Mouse (Mus musculus) heart, embryonic 15.5 days (tissue): ENCODE data around the gene Acad12. TPM values are rescaled to one million over a fixed set of nuclear protein-coding genes. Genes with fewer than 3 reads are reported as not detected.

Source experiments
- polyA plus RNA-seq: library from polyadenylated mRNA; unstranded; fragments of >200 nt; fragmentation: Nextera tagmentation; extraction: Ambion mirVana; gene quantifications from 2 replicates; pipeline ENCODE4 v1.2.1, GENCODE M21; 2015

Gene Acad12
- polyA plus RNA-seq, 1 experiment from 2014 or later = 6.1 TPM

Other genes starting within 250 kb of the Acad12 start
- gene Trafd1, start 233.3 kb downstream of the Acad12 start, polyA plus RNA-seq = 64.5 and 89.4 TPM in 2 replicates
- 28.3 and 33.3 TPM in 2 replicates for gene Naa25, start 221.0 kb downstream of the Acad12 start, polyA plus RNA-seq
- 2.7 and 4.3 TPM in 2 replicates for gene Tmem116, start 167.0 kb downstream of the Acad12 start, polyA plus RNA-seq
- 110 and 140 TPM in 2 replicates for gene Erp29, start 166.4 kb downstream of the Acad12 start, polyA plus RNA-seq
- gene Adam1b, start 115.5 kb downstream of the Acad12 start, polyA plus RNA-seq = 0.05 and 0.11 TPM in 2 replicates
- gene Adam1a, start 73.5 kb downstream of the Acad12 start, polyA plus RNA-seq = 0.86 and 0.91 TPM in 2 replicates
- gene Gm42878, start 73.5 kb downstream of the Acad12 start, polyA plus RNA-seq = 0.18 TPM in 1 of 2 replicates, not detected in the other
- 30.5 and 33.1 TPM in 2 replicates for gene Mapkapk5, start 73.0 kb downstream of the Acad12 start, polyA plus RNA-seq
- 95.0 and 119 TPM in 2 replicates for gene Aldh2, start 25.1 kb downstream of the Acad12 start, polyA plus RNA-seq
- 1.6 and 2.5 TPM in 2 replicates for gene Acad10, start 41.6 kb upstream of the Acad12 start, polyA plus RNA-seq
- gene Brap, start 41.6 kb upstream of the Acad12 start, polyA plus RNA-seq = 22.7 and 28.5 TPM in 2 replicates
- gene Atxn2, start 92.4 kb upstream of the Acad12 start, polyA plus RNA-seq = 59.4 and 63.7 TPM in 2 replicates
- 13.2 and 18.5 TPM in 2 replicates for gene Sh2b3, start 218.7 kb upstream of the Acad12 start, polyA plus RNA-seq
- 15.1 and 18.2 TPM in 2 replicates for gene Pheta1, start 230.0 kb upstream of the Acad12 start, polyA plus RNA-seq